Mouse (Mus musculus) lung, adult 18-20 months (tissue): Measurements from ENCODE around the gene Ptrh2.
"Not testable (repeated sequence)": the region's sequence is repeated elsewhere in the genome, so short reads cannot be mapped to it uniquely, and the experiment has no call there.

Experiments
- DNase-seq, 2 experiments: peaks; one replicate each; pipeline ENCODE4 v3.0.0; 2022; ENCODE audit warnings: mixed read lengths in 2 of 2

Gene Ptrh2

DNA sequence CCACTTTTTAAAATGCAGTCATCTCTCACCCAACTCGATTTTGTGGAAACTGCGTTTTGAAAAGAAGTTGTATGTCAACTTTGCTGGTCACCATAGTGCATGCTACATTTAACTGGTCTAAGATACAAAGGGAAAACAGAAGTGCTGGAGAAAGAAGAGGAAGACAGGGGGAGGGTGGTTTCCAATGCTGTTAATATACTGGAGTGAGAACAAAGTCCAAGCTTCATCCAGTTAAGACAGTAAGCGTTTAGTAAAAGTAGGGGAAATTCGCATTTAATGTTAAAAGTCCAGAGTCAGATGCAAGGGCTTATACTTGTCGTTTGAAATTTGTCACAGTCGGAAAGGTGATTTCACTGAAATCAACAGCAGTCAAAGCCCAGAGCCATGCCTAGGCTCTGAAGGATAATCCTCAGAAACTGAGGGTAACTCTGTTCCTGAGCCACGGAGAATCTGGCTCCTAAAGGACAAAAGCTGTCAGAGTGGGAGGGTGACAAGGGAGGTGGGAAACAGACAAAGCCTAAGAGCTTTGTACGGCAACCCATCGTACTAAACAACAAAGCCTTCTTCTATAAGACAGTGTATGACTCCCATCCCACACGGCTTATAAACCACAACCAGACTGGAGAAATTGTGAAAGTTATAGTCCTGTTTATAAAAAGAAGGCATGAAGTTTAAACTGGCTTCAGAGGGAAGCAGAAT is 50.6 kb downstream of the Ptrh2 start:
- DNase-seq: no peak

- DNase-seq: no peak
Measured at GRCm38 (mm10) chr11:86734993-86735392, 51.2 kb downstream of the Ptrh2 start.

GRCm38 (mm10) chr11:86737301-86738000 is 53.7 kb downstream of the Ptrh2 start:
- DNase-seq: peak; percentile 28 to 36

DNA sequence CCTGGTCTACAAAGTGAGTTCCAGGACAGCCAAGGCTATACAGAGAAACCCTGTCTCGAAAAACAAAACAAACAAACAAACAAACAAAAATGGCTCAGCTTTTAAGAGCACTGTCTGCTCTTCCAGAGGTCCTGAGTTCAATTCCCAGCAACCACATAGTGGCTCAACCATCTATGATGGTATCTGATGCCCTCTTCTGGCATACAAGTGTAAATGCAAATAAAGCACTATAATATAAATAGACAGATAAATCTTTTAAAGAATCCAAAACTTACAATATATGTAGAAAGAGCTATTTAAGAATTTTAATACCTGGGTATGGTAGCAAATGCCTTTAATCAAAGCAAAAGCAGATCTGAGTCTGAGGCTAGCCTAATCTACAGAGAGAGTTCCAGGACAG is 54.5 kb downstream of the Ptrh2 start:
- not testable (repeated sequence) for DNase-seq

DNA sequence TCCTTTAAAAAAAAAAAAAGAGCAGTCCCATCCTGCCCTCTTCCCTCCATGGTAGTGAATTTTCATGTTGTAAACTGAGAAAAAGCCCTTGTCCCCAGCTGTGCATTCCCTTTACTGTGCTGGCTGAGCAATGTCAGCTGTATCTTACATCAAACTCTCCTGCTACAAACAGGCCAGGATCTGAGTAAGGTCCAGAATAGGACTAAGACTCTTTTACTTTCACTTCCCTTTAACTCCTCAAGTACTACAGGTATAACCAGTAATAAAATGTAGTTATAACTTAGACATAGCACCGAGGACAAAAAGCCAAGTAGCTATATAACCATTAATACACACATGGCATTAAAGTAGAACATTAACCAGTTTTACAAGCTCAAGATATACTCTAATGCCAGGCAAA is 55.2 kb downstream of the Ptrh2 start:
- DNase-seq: no peak

DNA sequence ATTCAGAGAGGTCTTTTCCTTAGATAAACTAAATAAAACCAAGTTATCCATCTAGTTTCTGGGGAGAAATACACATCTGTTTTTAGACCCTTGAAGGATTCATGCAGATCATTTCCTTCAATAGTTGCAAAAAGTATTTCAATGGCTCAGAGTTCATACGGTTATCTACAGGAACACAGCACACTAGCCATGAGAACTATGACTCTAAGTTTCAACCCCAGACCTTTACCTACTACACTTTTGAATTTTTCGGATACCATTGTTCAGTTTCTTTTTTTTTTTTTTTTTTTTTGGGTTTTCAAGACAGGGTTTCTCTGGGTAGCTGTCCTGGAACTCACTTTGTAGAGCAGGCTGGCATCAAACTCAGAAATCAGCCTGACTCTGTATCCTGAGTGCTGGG is 55.7 kb downstream of the Ptrh2 start:
- no peak for DNase-seq

GRCm38 (mm10) chr11:86741505-86741904 is 57.7 kb downstream of the Ptrh2 start:
- DNase-seq: no peak
